Mouse (Mus musculus) forelimb bud, embryonic 11.5 days (tissue): ENCODE results near the gene Cilp.
"Not testable (repeated sequence)": the region's sequence is repeated elsewhere in the genome, so short reads cannot be mapped to it uniquely, and the experiment has no call there.

Source experiments
- DNase-seq: peaks from one replicate; pipeline ENCODE4 v3.0.0-alpha.2; 2012; ENCODE audit warnings: low read depth, low spot score

The Cilp gene

DNA sequence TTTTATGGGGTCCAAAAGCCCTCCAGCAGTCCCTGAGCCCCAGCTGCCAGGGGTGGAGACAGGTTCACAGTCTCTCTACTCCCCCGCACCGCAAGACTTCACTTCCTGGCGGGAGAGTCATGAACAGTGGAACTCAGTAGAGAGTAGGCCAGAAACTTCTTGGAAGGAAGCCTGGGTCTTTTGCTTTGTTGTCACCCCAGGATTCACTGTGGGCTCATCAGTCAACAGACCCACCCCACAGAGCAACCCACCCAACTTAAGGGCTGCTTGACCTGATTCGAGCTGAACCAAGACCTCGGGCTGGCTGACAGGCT, 16.6 kb upstream of the Cilp start:
- no peak for DNase-seq

DNA sequence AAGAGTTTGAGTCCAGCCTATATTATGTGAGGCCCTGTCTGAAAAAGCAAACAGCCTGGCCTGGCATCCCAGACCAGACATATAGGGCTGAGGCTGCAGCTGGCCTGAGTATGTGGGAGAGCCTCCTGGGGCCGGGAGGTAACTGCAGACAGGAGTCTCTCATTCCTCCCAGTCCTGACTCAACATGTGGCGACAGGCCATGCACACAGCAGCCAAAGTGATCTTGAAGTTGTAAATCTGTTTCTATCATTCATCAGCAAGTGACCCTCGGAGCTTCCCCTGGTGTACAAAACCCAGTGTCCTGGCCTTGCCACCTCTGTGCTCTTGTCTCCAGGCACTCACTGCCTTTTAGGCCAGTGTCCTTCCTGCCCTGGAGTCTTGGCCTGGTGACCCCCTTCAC, 13.0 kb upstream of the Cilp start:
- no peak for DNase-seq

DNA sequence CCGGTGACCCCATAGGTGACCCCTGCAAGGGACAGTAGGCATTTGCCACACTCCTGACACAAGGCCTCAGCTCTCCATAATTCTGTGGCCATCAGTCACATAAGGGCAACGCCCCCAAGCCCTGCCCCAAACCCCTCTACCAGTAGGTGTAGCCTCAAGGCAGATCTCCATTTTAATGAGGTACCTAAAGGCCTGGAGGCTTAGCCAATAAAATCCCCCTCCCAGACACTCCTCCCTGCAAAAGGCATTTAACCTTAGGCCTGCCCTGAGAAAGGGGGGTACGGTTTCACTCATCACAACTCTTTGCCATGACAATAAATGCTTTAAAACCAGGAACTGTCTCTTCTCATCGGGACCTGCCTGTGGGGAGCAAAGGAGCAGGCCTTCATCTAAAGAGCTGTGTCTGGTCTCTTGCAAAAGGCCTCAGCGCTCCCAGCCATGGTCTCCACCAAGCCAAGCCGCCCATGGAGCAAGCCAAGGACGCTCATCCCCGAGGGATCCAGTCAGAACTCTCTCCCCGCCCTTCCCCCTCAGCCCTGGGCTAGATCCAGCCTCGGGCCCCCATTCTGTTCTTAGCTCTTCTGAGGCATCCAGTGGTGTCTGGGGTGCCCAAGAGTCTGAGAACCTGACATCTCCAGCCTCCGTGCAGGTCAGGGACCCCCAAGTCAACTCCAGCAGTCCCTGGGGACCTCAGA, 8.9 kb upstream of the Cilp start:
- no peak for DNase-seq

DNA sequence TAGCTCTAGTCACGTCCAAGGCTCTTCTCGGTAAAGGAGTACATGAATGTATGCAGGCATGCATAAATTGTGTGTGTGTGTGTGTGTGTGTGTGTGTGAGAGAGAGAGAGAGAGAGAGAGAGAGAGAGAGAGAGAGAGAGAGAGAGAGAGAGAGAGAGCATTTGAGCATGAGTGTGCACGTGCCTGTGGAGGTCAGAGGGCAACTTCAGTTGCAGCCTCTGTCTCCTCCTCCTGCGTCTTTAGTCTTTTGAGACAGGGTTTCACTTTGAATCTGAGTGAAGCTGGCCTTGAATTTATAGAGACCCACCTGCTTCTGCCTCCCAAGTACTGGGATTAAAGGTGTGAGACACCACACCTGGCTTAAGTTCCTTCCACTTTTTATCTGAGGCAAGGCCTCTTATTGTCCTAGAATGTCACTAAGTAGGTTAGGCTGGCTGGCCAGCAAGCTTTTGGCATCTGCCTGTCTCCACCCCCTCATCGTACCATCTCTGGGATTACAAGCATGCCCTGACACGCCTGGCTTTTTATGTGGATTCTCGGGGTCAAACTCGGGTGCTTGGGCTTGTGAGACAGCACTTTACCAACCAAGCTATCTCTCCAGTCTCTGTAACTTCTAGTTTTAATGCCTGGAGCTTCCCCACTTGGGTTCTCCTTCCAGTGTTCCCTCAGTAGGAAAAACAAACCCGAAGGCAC, 7.6 kb upstream of the Cilp start:
- no peak for DNase-seq

DNA sequence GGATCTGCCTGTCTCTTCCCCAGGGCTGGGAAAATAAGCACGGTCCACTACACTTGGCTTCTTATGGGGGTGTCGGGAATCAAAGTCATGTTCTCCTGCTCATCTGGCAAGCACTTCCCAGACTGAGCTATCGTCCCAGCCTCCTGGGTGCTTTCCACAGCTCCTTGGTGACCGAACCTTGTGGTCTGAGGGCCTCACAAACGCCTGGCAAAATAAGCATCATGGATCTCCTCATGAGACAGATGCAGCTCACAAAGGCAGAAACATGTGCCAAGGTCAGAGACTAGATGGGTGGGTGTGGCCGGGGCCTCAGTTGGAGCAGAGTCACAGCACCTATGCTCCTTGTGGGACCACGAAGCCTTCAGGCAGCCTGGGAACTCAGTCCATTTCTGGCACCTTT, 5.6 kb upstream of the Cilp start:
- DNase-seq, result no peak

DNA sequence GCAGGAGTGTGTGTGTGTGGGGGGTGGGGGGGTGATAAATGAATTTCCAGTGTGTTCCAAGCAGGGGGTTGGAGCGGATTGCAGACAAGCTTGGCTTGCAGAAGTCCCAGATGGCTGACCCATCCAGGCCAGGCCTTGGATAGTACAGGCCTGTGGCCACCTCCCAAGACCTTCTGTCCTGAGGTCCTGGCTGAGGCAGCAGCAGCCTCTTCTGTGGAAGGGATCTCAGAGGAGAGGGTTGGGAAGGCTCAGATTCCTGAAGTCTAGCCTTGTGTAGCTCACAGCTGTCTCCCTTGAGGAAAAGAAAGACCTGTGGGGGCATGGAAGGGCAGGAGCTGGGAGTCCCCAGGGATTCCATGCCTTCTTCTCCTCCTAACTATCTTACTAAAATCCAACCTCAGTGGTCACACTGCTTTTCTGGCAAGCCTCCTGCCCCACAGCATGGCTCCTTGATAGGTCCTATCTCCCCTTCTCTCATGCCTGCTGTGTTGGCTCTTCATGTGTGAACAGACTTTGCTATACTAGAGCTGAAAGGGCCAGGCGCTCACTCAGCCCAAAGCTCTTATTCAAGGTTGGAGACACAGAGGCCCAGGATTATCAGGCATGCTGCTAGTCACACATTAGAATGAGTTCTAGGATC, 3.3 kb upstream of the Cilp start:
- no peak for DNase-seq

DNA sequence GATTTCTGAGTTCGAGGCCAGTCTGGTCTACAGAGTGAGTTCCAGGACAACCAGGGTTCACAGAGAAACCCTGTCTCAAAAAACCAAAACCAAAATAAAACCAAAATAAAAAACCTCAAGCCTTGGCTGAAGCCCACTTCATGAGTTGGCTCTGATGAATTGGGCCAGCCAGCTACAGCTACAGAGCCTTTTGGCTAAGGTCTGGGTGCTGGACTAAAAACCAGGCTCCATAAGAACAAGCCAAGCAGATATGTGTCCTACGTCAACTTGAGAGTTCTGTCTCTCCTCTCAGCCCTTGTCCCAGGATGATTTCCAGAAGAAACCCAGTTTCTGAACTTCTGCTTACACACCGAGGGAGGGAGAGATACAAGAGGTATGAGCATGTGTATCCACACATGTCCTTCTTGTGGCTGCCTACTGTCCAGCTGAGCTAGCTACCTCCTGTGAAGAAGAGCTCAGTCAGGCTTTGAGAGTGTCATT, 2.3 kb upstream of the Cilp start:
- DNase-seq, result no peak

DNA sequence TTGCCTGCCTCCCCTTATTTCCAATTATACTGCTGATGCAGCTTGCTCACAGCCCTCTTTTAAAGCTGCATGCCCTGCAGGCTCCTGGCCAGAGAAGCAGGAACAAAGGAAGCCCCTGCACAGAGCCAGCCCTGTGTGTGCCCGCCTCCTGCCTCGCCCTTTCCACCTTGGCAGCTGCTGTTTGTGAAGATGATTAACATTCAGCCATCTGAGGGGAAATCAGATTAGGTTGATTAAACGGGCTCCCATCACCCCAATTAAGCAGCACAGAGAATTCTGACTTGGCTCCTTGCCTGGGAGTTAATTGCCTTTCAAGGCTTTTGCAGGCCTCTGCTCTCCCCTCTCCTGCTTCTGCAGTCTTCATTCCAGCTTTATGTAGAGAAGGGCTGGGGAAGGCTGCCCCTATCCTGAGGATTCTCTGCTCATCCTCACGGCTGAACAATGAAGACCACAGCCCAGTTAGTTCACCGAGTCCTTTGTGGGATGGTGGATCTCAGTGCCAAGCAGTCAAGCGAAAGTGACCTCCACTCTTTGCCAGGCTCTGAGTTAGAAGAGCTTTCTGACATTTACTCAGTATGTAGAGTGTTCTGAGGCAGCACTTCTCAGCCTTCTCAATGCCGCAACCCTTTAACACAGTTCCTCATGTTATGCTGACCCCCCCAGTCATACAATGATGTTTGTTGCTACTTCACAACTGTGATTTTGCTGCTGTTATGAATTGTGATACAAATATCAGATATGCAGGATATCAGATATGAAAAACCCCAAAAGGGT, 2.9 kb downstream of the Cilp start:
- peak; percentile 31 for DNase-seq

DNA sequence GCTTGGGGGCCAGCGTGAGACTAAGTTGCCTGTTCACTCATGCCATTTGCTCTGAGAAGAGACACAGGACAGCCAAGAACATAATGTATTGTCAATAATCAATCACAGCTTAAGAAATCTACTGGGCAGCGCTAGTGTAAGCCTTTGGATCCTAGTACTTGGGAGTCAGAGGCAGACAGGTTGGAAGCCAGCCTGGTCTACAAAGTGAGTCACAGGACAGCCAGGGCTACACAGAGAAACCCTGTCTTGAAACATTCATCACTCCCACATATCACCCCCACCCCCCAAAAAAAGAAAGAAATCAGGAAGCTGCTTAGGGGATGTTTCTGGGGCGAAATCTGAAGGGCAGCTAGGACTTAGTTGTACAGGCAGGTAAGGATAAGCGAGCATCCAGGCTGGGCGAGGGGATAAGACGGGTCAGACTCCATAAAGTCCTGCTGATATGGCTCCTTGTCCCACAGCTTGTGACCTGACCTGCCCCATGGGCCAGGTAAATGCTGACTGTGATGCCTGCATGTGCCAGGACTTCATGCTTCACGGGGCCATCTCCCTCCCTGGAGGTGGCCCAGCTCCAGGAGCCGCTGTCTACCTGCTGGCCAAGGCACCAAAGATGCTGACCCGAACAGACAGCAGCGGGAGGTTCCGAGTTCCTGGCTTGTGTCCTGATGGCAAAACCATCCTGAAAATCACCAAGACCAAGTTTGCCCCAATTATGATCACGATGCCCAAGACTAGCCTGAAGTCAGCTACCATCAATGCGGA, 8.2 kb downstream of the Cilp start:
- DNase-seq, result no peak

DNA sequence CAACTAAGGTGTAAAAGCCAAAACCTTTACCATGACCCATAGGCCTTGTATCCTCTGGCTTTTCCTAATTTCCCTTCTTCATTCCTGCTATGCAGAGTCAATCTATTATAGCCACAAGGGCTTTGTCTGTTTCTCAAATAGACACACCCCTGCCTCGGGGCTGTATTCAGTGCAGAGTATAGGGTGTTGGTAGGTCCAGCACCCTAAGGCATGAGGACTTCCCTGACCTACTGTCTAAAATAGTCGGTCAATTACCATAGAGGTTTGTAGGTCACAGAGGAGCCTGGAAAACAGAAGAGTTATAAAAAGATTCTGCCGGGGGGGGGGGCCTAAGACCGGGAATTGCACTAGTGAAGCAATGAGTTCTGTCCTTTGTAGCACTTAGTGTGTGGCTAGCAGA, 8.9 kb downstream of the Cilp start:
- no peak for DNase-seq

DNA sequence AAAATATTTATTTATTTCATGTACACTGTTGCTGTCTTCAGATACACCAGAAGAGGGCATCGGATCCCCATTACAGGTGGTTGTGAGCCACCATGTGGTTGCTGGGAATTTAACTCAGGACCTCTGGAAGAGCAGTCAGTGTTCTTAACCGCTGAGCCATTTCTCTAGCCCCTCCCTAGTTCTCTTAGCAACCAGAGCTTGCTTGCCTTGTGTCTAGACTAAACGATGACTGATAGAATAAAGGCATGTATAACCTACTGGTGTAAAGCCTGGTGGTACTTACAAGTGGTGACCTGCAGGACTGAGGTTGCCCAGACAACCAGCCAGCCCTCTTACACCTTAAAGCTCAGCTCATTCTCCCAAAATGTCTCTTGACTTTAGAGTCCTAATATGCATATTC, 9.9 kb downstream of the Cilp start:
- not testable (repeated sequence) for DNase-seq

DNA sequence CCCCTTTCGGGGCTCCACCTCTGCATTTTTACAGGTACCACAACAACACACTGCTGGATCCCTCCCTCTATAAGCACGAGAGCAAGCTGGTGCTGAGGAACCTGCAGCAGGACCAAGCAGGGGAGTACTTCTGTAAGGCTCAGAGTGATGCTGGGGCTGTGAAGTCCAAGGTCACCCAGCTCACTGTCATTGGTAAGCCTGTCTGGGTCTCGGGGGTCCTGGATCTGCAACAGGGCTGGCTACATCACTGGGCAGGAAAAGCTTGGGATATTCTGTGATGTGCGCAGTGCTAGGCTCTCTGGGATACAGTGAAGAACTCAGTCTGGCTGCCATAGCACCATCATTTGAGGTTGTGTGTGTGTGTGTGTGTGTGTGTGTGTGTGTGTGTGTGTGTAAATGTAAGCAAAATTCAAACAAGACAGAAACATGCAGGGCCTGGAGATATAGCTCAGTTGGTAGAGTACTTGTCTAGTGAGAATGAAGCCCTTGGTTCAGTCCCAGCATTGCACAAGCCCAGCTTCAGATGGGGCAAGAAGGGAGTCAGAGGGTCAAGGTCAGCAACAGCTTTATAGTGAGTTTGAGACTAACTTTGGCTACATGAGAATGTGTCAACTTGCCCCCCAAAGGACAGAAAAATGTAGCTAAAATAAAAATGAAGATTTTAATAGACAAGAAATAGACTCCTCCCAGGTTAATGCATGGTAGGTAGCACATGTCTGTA, 11.0 kb downstream of the Cilp start:
- DNase-seq, result no peak

DNA sequence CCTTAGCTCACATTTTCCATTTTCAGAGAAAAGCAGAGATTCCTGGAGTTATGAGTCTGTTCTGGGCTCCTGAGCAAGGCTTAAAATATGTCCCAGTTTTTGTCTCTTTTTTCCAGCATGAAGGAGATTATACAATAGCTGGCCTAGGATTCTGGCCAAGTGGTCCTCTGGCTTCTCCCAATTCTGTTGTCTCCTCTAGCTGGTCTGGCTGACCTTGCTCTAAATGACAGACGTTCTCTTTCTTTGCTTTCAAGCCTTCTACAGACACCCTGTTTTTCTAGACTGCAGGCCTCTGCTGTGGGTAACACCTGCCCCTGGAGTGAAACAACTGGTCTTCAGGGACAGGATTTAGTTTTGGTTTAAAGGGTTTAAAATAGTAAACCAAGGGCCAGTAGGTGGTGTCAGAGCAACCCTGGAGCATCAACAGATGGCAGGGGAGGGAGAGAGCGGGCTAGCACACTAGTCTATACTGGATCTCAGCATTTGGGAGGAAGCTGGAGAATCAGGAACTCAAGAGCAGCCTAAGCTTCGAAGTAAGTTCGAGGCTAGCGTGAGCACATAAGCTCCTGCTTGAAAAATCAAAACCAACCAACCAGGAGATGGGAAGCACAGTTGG, 16.7 kb downstream of the Cilp start:
- no peak for DNase-seq

DNA sequence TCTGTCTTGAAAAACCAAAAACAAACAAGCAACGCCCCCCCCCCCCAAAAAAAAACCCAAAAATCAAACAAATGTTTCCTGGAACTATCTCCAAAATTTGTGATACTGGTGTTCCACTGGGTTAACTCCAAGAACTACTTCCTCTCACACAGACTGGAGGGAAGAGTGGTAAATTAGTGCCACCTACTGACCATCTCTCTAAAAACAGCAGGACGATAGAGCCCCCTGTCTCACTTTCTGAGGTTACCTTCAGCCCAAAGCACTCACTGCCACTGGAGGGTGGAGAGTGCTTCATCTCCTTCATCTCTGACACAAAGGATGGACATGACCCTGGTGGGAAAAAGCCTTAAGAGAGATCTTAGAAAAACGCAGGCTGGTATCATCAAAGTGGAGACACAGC, 18.3 kb downstream of the Cilp start:
- DNase-seq, result peak; percentile 52

DNA sequence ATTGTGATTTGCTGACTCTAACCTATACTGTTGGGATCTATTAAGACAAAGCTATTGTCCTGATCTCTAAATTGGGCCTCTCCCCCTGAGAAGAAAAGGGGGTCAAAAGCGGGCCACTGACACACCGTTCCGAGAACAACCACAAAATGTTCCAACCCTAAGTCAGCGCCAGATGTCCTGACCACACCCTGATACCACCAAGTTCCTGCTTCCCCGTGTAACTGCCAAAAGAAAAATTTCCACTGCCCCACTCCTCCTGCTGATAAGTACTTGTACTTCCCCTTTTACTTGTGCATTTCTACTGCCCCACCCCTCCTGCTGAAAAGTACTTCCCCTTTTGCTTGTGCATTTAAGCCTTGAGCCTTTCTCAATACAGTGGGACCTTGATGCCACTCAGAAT, 23.3 kb downstream of the Cilp start:
- not testable (repeated sequence) for DNase-seq

DNA sequence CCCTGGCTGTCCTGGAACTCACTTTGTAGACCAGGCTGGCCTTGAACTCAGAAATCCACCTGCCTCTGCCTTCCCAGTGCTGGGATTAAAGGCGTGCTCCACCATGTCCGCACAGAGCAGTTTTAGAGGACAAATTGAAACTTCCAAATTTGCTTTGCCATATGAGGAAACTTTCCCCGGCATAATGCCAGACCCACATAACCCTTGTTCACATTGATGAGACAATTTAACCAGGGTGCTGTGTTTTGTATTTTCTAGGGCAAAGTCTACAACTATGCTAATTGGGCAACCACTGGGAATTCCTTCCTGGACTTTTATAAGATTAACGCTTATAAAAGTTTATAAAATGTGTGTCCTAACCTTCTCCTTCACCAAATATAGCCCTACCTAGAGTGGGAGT, 25.0 kb downstream of the Cilp start:
- DNase-seq, result no peak

DNA sequence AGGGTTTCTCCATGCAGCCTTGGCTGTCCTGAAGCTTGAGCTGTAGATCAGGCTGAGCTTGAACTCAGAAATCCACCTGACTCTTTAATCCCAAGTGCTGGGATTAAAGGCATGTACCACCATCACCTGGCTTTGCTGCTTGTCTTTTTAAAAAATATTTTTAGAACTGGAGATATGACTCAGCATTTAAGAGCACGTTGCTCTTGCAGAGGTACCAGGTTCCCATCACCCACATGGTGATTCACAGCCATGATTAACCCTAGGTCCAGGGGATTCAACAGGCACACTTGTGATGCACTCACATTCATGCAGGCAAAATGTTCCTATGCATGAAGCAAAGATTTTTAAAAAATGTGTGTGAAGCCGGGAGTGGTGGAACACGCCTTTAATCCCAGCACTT, 27.4 kb downstream of the Cilp start:
- no peak for DNase-seq

DNA sequence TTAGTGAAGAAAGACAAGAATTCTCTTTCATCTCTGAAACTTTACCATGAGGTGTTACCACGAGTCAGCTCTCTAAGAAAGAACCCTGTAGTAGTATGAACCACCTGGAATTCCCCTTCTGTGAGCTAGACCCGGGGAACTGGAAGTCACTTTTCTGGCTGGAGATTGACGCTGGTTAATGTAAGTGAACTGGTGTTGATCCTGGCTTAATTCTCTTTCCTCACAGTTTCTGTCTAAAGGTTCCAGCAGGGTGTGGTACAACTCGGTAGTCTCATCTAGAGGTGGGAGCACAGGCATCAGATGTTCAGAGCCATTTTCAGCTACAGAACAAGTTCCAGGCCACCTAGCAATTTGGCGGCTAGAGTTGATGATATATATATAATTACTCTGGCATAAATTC, 28.1 kb downstream of the Cilp start:
- peak; percentile 2 for DNase-seq

DNA sequence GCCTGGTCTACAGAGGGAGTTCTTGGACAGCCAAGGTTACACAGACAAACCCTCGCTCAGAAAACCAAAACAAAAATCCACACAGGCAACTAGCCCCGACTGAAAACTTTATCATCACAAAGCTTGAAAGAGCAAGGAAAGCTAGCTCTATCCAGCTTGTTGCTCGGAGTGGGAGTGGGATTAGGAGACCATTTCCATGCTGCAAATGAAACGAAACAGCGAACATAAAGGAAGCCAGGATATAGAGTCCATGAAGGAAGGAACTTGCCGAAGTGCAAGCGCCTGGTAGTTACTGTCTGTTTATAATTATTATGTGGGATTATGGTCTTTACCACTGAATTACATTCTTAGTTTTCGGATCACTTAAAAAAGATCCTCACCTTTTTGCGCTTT, 28.6 kb downstream of the Cilp start:
- peak; percentile 2 for DNase-seq

DNA sequence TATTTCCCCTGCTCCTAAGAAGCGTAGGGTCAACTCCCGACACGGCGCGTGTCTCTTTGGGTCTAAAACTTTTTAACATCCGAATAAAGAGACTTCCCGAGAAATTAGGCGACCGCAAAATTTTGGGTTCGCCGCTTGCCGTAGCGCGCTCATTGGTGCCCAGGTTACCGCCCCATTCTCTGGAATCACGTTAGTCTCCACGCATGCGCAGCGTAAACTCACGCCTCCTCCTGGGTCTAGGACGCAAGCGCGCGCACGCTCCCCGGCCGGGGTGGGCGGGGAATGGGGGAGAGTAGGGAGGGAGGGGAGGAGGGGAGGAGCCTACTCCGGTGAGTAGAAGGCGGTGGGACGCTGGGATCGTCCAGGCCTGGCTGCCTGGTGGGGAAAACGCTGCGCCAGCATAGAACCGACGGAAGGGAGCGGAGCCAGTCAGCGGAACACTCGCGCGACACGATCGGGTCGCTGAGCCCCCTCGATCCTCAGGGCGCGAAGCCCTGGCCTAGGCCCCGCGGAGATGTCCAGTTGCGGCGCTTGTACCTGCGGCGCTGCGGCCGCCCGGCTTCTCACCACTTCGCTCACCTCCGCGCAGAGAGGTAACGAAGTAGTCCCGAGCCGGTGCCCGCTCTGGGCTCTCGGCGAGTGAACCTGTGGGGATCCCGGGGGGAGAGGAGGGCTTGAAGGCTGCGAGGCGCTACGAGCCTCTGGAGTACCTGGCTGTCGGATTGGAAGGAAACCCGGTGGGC, 29.2 kb downstream of the Cilp start, which contains the start of gene Clpx:
Clpx (plus strand) TSS at position 288 of the 743 bp plus-strand sequence.
- peak; percentile 99 for DNase-seq
